Mouse (Mus musculus): Measurements from ENCODE around the gene Npas2. TPM values are rescaled to one million over a fixed set of nuclear protein-coding genes. Genes with fewer than 3 reads are reported as not detected.
A peak's percentile ranks its signal among the peaks of the same experiment; 100 is the strongest.

Gene Npas2
- polyA plus RNA-seq (2015; fragmentation: Nextera tagmentation; extraction: Ambion mirVana): 0.54 and 0.62 TPM in 2 replicates

DNA sequence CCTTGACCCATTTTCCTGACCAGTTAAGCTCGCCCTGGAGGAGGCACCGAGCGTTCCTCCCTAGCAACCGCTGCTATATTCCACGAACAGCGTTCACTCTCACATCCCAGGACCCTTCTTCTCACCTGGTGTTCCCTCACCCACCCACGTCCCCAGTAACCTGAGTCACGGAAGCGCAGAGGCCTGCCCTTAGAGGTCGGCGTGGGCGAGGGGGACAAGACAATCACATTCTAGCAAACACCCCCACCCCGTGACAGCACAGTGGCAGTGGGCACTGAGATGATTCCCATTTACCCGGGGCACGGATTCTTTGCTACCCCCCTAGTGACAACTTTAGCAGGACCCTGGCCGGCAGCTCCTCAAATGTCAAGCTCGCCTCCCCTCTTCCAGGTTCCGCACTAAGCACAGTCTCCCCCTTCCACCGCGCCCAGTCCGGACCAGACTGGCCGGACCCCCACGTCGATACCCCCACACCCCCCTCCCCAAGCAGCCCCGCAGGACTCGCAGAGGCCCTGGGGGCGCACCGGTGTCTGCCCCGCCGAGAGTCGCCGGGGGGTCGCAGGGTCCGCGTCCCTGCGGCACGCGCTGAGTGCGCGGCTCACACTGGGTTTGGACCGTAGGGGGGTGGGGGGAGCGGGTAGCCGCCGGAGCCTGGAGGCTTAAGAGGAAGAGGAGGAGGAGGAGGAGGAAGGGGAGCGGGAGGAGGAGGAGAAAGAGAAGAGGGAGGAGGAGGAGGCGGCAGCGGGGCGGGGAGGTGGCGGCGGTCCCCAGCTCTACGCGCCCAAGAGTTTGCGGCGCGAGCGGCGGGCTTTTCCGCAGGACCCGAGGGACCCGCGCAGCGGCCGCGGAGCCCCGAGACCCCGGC is at the start of gene Npas2:
Npas2 (plus strand) TSS at position 735 of the 865 bp plus-strand sequence.
- Histone ChIP-seq H3K4me2 (peak within 1 kb of the TSS; percentile 98), H3K4me3 (peak within 1 kb of the TSS; percentile 73), H3K4me1 (replicated peaks) (peaks cover 38% of the 10 kb centered on the region), H3K9me3 (0 out of 2 replicates have a peak, but pooled peaks cover 5% of the 10 kb centered on the region), H3K27me3 (peaks cover 64% of the 10 kb centered on the region), H3K36me3 (no peaks in the 10 kb centered on the region), H3K27ac (replicated peaks) (no peak within 1 kb of the TSS), H3K9ac (peak within 1 kb of the TSS; percentile 81)
- ATAC-seq (ENCODE audit: low read depth): peak; percentile 42; the same call in 1 of the 2 replicates
- WGBS: under 1% methylated on average over 62 of the region's 66 CpGs

DNA sequence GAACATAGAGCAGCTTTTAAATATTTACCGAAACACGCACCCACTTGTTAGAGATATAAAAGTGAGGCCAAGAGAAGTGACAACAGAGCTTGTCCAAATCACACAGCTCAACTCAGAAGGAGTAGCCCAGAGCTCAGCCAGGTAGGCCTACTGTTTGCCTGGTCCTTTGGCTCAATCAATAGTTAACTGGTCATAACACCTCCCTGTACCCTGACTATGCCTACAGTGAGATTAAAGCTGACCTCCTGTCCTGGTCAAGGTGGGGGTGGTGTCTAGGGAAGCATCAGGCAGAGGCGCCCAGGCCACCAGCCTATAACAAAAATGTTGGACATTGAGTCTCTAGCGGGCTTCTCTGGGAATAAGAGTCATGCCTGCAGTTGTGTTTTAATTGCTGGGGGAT is 36.8 kb upstream of the Npas2 start:
- H3K4me1 ChIP-seq (replicated peaks): no peaks in the 10 kb centered on the region
- ATAC-seq (ENCODE audit: low read depth): no peak
- no peaks in the 10 kb centered on the region for H3K9me3 ChIP-seq
- H3K27me3 ChIP-seq: no peaks in the 10 kb centered on the region
- H3K4me3 ChIP-seq: no peak overlapping the region
- no peak overlapping the region for H3K9ac ChIP-seq
- WGBS: 95% methylated on average over 4 of the region's 4 CpGs
- H3K4me2 ChIP-seq: no peak overlapping the region
- H3K27ac ChIP-seq (replicated peaks): no peak overlapping the region
- H3K36me3 ChIP-seq: no peaks in the 10 kb centered on the region

DNA sequence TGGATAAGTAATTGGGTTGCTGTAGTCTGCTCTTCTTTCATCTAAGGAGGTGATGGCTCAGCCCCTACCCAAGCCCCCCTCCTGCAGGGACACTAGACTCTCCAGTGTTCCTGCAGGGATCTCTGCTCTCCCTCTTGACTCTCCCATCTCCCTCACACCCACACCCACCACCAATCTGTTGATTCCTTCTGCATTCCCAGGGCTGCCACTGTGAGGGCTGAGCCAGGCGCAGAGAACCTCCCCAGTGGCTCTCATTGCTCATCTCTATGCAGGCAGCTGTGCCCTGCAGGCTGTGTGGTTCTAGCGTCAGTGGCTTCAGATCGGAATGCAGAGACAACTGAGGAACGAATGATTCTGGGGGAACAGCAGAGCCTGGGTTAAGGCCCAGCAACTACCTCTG is 33.4 kb upstream of the Npas2 start:
- no peak overlapping the region for H3K9ac ChIP-seq
- H3K36me3 ChIP-seq: no peaks in the 10 kb centered on the region
- no peak for ATAC-seq (ENCODE audit: low read depth)
- H3K4me1 ChIP-seq (replicated peaks): no peaks in the 10 kb centered on the region
- no peak overlapping the region for H3K4me2 ChIP-seq
- no peak overlapping the region for H3K27ac ChIP-seq (replicated peaks)
- H3K27me3 ChIP-seq: no peaks in the 10 kb centered on the region
- H3K9me3 ChIP-seq: no peaks in the 10 kb centered on the region
- WGBS: 72% methylated on average over 4 of the region's 4 CpGs
- no peak overlapping the region for H3K4me3 ChIP-seq

DNA sequence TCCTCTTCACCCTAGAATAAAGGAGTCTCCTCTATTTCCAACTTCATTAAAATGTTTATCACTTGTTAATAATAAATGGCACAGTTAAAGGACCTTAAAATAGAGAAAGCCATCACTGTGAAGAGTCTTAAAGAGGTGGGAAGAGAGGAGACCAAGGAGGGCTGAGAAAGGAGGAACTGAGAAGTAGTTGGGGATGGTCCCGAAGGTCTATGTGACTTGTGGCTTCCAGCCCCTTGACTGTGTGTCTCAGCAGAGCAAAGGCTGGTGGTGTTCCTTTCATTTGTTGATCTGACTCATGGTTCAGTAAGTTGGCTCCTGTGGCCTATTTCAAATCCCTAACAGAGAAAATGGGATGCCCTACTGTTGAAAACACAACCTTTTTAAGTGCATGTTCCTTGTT is 30.5 kb upstream of the Npas2 start:
- no peak overlapping the region for H3K9ac ChIP-seq
- no peak overlapping the region for H3K4me2 ChIP-seq
- H3K36me3 ChIP-seq: no peaks in the 10 kb centered on the region
- H3K4me1 ChIP-seq (replicated peaks): no peaks in the 10 kb centered on the region
- no peak overlapping the region for H3K27ac ChIP-seq (replicated peaks)
- ATAC-seq (ENCODE audit: low read depth): no peak
- WGBS: 89% methylated on average over 1 of the region's 1 CpGs
- H3K9me3 ChIP-seq: no peaks in the 10 kb centered on the region
- no peak overlapping the region for H3K4me3 ChIP-seq
- no peaks in the 10 kb centered on the region for H3K27me3 ChIP-seq

DNA sequence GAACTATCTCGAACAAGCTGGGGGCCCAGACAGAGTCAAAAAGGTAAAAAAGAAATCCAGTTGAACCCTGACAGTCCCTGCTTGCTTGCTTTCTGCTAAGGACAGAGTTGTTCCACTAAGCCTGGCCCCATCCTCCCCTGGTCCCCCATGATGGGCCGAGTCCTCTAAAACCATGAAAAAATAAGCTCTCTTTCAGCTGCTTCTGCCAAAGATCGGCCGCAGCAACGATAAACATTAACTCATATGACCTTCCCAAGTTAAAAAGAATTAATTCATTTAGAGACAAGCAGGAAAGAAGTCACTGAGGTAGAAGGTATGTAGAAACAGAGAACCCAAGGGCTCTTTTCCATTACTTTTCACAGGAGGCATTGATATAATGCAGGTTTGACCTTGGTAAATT is 16.8 kb upstream of the Npas2 start:
- Histone ChIP-seq H3K4me2 (no peak overlapping the region), H3K9ac (no peak overlapping the region), H3K4me1 (replicated peaks) (no peaks in the 10 kb centered on the region), H3K27ac (replicated peaks) (no peak overlapping the region), H3K36me3 (no peaks in the 10 kb centered on the region), H3K9me3 (no peaks in the 10 kb centered on the region), H3K27me3 (no peaks in the 10 kb centered on the region), H3K4me3 (no peak overlapping the region)
- 90% methylated on average over 5 of the region's 5 CpGs for WGBS
- no peak for ATAC-seq (ENCODE audit: low read depth)

DNA sequence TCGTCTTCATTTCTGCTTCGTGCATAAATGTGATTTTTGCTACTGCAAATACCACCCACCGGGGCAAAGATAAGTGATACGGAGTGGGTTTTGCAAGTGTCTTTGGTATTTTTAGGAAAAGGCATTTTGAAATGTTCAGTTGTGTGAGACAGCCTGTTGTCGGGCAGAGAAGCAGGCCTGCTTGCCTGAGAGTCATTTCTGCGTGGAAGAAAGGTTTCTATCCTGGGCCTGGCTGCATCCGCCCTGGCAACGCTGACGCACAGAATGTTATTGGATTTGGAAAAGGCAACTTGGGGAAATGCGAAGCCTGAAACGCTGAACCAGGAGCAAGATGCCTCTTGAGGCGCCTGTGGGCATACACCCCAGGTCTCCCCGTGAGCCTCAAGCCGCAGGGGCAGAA is 16.3 kb upstream of the Npas2 start:
- Histone ChIP-seq H3K9me3 (no peaks in the 10 kb centered on the region), H3K36me3 (no peaks in the 10 kb centered on the region), H3K4me3 (no peak overlapping the region), H3K27me3 (no peaks in the 10 kb centered on the region), H3K27ac (replicated peaks) (no peak overlapping the region), H3K4me1 (replicated peaks) (no peaks in the 10 kb centered on the region), H3K9ac (no peak overlapping the region), H3K4me2 (no peak overlapping the region)
- ATAC-seq (ENCODE audit: low read depth): no peak
- WGBS: 89% methylated on average over 14 of the region's 14 CpGs

DNA sequence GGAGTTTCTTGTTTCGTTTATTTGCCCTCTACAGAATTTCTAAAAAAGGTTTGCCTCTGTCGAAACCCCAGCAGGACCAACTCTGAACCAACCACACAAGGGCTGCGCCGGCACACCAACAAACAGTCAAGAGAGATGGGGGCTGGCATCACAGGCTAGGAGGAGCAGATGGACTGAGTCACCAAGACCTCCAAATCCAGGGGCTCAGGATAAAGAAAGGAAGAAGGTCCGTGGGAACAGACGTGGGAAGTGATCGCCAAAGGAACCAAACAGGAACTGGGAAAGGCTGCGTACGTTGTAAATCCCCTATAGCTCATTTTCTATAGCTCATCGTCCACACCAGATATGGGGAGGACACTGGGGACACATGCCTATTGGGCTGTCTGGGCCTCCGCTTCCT is 13.7 kb upstream of the Npas2 start:
- Histone ChIP-seq H3K36me3 (no peaks in the 10 kb centered on the region), H3K4me1 (replicated peaks) (no peaks in the 10 kb centered on the region), H3K4me2 (no peak overlapping the region), H3K27ac (replicated peaks) (no peak overlapping the region), H3K4me3 (no peak overlapping the region), H3K27me3 (no peaks in the 10 kb centered on the region), H3K9me3 (no peaks in the 10 kb centered on the region), H3K9ac (no peak overlapping the region)
- WGBS: 93% methylated on average over 11 of the region's 11 CpGs
- no peak for ATAC-seq (ENCODE audit: low read depth)

DNA sequence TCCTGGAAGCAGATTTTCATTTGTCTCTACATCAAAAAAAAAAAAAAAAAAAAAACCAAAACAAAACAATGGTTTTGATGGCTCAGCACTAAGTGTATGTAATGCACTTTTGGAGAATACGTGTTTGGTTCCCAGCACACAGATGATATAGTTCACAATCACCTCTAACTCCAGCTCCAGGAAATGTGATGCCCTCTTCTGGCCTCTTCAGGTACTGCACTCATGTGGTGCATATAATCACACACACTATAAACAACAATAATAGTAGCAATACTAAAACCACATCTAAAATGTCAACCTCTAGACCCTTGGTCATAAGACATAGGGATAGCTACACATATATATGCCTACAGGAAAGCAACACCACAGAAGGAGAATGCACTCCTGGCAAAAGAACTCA is 13.0 kb upstream of the Npas2 start:
- H3K4me2 ChIP-seq: no peak overlapping the region
- no peaks in the 10 kb centered on the region for H3K9me3 ChIP-seq
- 94% methylated on average over 1 of the region's 1 CpGs for WGBS
- no peak overlapping the region for H3K27ac ChIP-seq (replicated peaks)
- no peaks in the 10 kb centered on the region for H3K27me3 ChIP-seq
- no peak overlapping the region for H3K9ac ChIP-seq
- H3K4me1 ChIP-seq (replicated peaks): no peaks in the 10 kb centered on the region
- no peak for ATAC-seq (ENCODE audit: low read depth)
- H3K4me3 ChIP-seq: no peak overlapping the region
- H3K36me3 ChIP-seq: no peaks in the 10 kb centered on the region

DNA sequence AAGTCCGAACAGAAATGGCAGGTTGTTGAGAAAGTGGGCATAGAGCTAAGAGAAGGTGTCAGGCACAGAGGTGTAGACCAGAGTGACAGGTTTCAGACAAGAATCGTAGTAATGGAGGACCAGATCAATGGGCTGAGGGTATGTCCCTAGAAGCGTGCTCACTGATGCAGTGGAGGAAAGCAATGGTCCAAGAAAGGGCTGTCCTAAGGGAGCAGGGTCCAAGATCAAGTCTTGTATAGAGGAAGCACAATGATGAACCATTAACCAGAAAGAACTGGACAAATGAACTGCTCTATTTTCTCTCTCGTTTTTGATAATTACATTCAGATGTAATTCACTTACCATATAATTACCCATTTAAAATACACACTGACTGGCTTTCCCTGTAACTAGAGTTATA is 11.6 kb upstream of the Npas2 start:
- Histone ChIP-seq H3K9ac (no peak overlapping the region), H3K9me3 (no peaks in the 10 kb centered on the region), H3K4me1 (replicated peaks) (no peaks in the 10 kb centered on the region), H3K27ac (replicated peaks) (no peak overlapping the region), H3K27me3 (no peaks in the 10 kb centered on the region), H3K4me3 (no peak overlapping the region), H3K4me2 (no peak overlapping the region), H3K36me3 (no peaks in the 10 kb centered on the region)
- WGBS: 87% methylated on average over 4 of the region's 4 CpGs
- no peak for ATAC-seq (ENCODE audit: low read depth)

DNA sequence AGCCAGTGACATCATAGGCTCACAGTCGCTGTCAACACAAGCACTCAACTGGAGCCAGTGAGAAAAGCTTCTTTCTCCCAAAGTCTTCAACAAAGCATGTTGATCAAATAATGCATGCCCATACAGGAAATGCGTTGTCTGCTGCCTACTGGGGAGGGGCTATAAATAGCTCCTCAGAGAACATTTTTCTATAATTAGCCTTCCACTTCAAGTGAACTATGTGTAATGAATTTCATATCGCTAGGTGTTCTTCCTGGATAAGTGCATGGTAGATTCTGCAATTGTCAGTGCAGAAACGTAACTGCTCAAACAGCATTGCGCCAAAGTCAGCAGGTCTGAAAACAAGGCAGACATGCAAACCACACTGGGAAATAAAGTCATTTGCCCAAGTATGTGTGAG is 7.7 kb upstream of the Npas2 start:
- Histone ChIP-seq H3K9me3 (0 out of 2 replicates have a peak, but pooled peaks cover 5% of the 10 kb centered on the region), H3K9ac (no peak overlapping the region), H3K27ac (replicated peaks) (no peak overlapping the region), H3K4me3 (no peak overlapping the region), H3K4me1 (replicated peaks) (no peaks in the 10 kb centered on the region), H3K4me2 (no peak overlapping the region), H3K27me3 (peaks cover 2% of the 10 kb centered on the region; the same call in 1 of the 2 replicates), H3K36me3 (no peaks in the 10 kb centered on the region)
- no peak for ATAC-seq (ENCODE audit: low read depth)
- WGBS: 73% methylated on average over 5 of the region's 5 CpGs

DNA sequence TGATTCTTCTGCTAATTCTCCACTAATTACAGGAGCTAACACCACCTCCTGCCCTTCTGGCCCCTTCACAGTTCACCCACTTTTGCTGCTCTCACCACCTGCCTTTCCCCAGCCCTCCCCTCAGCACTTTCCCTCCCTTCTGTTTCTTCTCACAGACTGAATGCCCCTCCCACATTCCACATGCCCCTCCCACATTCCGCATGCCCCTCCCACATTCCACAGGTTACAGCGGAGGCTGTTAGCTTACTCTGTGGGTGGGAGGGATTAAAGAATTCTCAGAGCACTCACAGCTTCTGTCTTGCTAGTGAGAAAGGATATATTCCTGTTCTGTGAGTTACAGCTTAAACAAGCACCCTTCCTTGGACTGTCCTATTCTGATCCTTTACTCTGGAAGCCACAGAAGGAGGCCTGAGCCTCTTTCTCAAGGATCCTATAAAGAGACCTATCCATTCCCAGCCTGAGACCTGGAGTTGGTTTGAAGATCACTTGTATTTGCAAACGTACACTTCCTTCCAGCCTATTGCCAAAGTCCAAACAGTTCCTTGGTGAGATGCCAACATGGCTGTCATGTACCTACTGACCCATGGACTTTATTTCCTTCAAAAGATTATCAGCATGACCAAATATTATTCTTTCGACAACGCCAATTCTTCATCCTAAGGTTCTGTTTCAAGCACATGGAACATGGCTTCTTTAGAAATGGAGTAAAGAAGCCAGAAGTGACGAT is 6.7 kb upstream of the Npas2 start:
- no peaks in the 10 kb centered on the region for H3K4me1 ChIP-seq (replicated peaks)
- WGBS: 61% methylated on average over 6 of the region's 6 CpGs
- peaks cover 11% of the 10 kb centered on the region for H3K27me3 ChIP-seq
- no peak overlapping the region for H3K4me2 ChIP-seq
- H3K36me3 ChIP-seq: no peaks in the 10 kb centered on the region
- ATAC-seq (ENCODE audit: low read depth): no peak
- H3K9ac ChIP-seq: no peak overlapping the region
- H3K9me3 ChIP-seq: 0 out of 2 replicates have a peak, but pooled peaks cover 5% of the 10 kb centered on the region
- H3K27ac ChIP-seq (replicated peaks): no peak overlapping the region
- no peak overlapping the region for H3K4me3 ChIP-seq

DNA sequence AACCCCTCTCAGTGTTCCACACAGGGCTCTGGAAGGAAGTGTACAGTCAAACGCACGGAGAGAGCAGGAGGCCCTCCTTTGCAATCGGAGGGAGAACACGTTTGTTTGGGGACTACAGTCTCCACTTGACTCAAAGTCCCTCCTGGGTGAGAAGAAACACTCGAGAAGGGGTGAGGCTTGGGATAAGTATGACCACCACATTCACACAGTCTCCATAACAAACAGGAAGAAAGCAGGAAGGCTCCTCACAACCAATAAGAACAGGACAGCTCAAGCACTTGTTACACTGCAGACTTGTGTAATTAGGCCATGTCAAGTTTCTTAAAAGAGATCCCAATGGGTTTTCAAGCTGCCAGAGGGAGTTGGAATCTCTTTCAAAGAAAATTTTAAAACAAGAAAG is 2.4 kb upstream of the Npas2 start:
- Histone ChIP-seq H3K36me3 (no peaks in the 10 kb centered on the region), H3K27me3 (peaks cover 52% of the 10 kb centered on the region), H3K4me2 (no peak overlapping the region), H3K4me1 (replicated peaks) (peaks cover 29% of the 10 kb centered on the region), H3K9me3 (0 out of 2 replicates have a peak, but pooled peaks cover 5% of the 10 kb centered on the region), H3K27ac (replicated peaks) (no peak overlapping the region), H3K9ac (no peak overlapping the region), H3K4me3 (no peak overlapping the region)
- ATAC-seq (ENCODE audit: low read depth): no peak
- 76% methylated on average over 5 of the region's 5 CpGs for WGBS
